ENCODE assay signal across 16 mouse cellular contexts in the genomic region with DNA sequence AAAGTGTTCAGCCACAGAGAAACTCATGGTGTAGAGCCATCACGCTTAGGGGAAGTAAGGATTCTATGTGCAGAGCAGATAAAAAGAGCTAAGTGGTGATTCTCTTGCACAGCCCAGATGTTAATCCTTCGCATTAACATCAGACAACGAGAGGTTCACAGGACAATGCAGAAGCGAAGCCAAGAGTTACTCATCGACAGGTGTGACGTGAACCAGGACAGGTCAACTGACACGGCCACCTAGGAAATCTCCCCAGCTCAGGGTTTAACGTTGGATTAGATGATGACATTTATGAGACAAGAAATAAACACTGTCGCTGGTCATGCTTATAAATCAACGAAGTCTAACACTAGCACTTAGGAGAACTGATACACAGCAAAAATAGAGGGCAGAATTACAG.
"Had no signal": no experiment of that assay in that cellular context is flagged by ENCODE, and none has a peak within 500 bp of the region (broad histone marks: within the 10 kb centered on the region; RNA-seq: fewer than 3 reads in every experiment).

No protein-coding gene starts in this region.

- H3K9ac ChIP-seq: liver, postnatal 0 days; lung, embryonic 15.5 days; midbrain, embryonic 13.5 days; midbrain, embryonic 15.5 days; neural tube, embryonic 12.5 days had no signal

- H3K36me3 ChIP-seq: lung, embryonic 15.5 days; midbrain, embryonic 13.5 days; midbrain, embryonic 15.5 days; neural tube, embryonic 12.5 days had no signal

- H3K9me3 ChIP-seq: lung, embryonic 15.5 days; midbrain, embryonic 13.5 days; midbrain, embryonic 15.5 days; neural tube, embryonic 12.5 days had no signal

- H3K4me1 ChIP-seq: lung, embryonic 15.5 days; megakaryocyte, embryonic 14.5 days; midbrain, embryonic 13.5 days; midbrain, embryonic 15.5 days; neural tube, embryonic 12.5 days had no signal

- DNase-seq: liver, postnatal 0 days; lung, adult 2 months; lung, postnatal 14 days; lung, postnatal 36 days; right cerebral cortex, postnatal 14 days; thymus, adult 18-20 months; thymus, postnatal 14 days; thymus, postnatal 36 days had no signal

- H3K27ac ChIP-seq: lung, embryonic 15.5 days; macrophage; midbrain, embryonic 13.5 days; midbrain, embryonic 15.5 days; neural tube, embryonic 12.5 days had no signal

- H3K4me2 ChIP-seq: lung, embryonic 15.5 days; midbrain, embryonic 11.5 days; midbrain, embryonic 13.5 days; midbrain, embryonic 15.5 days; neural tube, embryonic 12.5 days had no signal

- ATAC-seq: liver, postnatal 0 days; lung, postnatal 0 days; midbrain, embryonic 13.5 days; midbrain, embryonic 15.5 days had no signal

- H3K4me3 ChIP-seq: lung, embryonic 15.5 days; megakaryocyte, embryonic 14.5 days; midbrain, embryonic 13.5 days; midbrain, embryonic 15.5 days; neural tube, embryonic 12.5 days had no signal

- H3K27me3 ChIP-seq: lung, embryonic 15.5 days; megakaryocyte, embryonic 14.5 days; midbrain, embryonic 13.5 days; midbrain, embryonic 15.5 days; neural tube, embryonic 12.5 days had no signal
